Mouse (Mus musculus): ENCODE results near the gene Sf1.

GRCm38 (mm10) chr19:6418984-6419692 is 55.6 kb downstream of the Sf1 start:
- TF ChIP-seq CTCF (IDR thresholded peaks at IDR 0.05; ENCODE audit: insufficient read depth, low read length) (no peak), POLR2A (IDR thresholded peaks at IDR 0.05; ENCODE audit: borderline replicate concordance, extremely low read depth, low read depth, low read length) (no peak)

Data from lung, adult 2 months (tissue).